Mouse (Mus musculus): ENCODE data around the gene Erc1. TPM values are rescaled to one million over a fixed set of nuclear protein-coding genes. Genes with fewer than 3 reads are reported as not detected.
A peak's percentile ranks its signal among the peaks of the same experiment; 100 is the strongest.

Gene Erc1
- 2.4 and 5.1 TPM in 2 replicates for polyA plus RNA-seq (2012; rRNA removed)

DNA sequence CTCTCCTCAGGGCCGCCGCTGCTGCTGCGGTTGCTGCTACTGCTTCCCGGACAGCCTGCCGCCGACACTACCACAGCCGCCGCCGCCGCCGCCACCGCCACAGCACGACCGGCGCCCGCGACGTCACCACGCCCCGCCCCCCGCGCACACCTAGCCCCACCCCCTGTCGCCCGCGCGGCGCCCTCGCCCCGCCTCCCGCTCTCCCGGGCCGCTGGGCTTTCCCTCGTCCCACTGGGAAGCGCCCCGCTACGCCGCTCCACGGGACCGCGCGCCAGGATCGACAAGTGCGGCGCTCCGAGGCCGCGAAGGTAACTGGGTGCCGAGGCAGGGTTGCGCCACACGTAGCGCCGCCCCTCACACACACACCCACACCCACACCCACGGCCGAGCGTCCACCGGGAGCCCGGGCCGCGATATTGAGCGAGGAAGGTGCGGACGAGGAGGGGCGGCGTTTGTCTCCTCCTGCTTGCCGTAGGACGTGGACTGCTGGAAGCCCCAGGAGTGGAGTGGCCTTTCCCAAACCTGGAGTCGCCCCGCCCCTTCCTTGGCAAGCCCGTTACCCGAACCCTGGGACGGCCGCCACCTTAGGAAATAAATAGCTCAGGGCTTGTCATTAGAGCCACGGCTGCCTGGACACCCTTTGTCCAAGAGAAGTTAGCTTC lies at the start of gene Erc1:
TSS of gene Erc1 (minus strand) at position 134 of the 662 bp plus-strand sequence.
- no peak; the same call in 1 of the 2 replicates for TF ChIP-seq POLR2A (IDR thresholded peaks at IDR 0.05; ENCODE audit: low read depth, low read length)
- no peak for TF ChIP-seq CTCF (IDR thresholded peaks at IDR 0.05; ENCODE audit: extremely low read depth, insufficient read length, insufficient replicate concordance, low read depth, low read length)
- under 1% methylated on average over 66 of the region's 73 CpGs for WGBS

GRCm38 (mm10) chr6:119892711-119893110 lies 44.7 kb upstream of the Erc1 start:
- H3K36me3 ChIP-seq (ENCODE audit: control insufficient read depth, insufficient read depth, low read length): no peaks in the 10 kb centered on the region
- peaks cover 2% of the 10 kb centered on the region; the same call in 1 of the 2 replicates for H3K4me1 ChIP-seq (ENCODE audit: control insufficient read depth, insufficient read depth, insufficient read length, low read length)
- TF ChIP-seq POLR2A (IDR thresholded peaks at IDR 0.05; ENCODE audit: low read depth, low read length) (no peak), CTCF (IDR thresholded peaks at IDR 0.05; ENCODE audit: extremely low read depth, insufficient read length, insufficient replicate concordance, low read depth, low read length) (no peak)
- no peak overlapping the region for H3K27ac ChIP-seq (ENCODE audit: insufficient read depth, low read depth, low read length)
- WGBS: 89% methylated on average over 7 of the region's 7 CpGs
- no peaks in the 10 kb centered on the region for H3K27me3 ChIP-seq (ENCODE audit: control insufficient read depth, insufficient read depth, low read length)
- no peak overlapping the region for H3K4me3 ChIP-seq (ENCODE audit: low read depth, low read length)

More for the DNA sequence above, at the start of gene Erc1:
- peak within 1 kb of the TSS; percentile 85 for H3K4me3 ChIP-seq (ENCODE audit: low read depth, low read length)
- H3K27ac ChIP-seq (ENCODE audit: insufficient read depth, low read depth, low read length): peak within 1 kb of the TSS; percentile 76
- no peaks in the 10 kb centered on the region for H3K36me3 ChIP-seq (ENCODE audit: control insufficient read depth, insufficient read depth, low read length)
- no peaks in the 10 kb centered on the region for H3K27me3 ChIP-seq (ENCODE audit: control insufficient read depth, insufficient read depth, low read length)
- peaks cover 6% of the 10 kb centered on the region; the same call in 1 of the 2 replicates for H3K4me1 ChIP-seq (ENCODE audit: control insufficient read depth, insufficient read depth, insufficient read length, low read length)

DNA sequence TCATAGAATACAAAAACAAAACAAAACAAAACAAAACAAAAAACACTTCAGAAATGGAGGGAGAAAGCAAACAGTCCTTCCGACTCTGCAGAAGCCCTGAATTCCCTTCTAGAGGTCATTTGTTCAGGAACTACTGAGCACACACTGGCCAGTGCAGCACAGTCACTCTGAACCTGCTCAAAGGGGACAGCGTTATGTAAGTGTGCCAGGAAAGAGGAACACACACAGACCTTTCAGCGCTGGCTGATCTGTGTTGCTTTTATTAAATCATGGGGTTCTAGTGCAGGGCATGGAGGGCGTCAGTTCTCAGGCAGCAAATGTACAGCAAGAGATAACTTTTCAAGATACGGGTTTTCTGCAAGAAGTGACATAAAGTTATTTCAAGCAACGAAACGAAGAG lies 35.2 kb upstream of the Erc1 start:
- Histone ChIP-seq H3K27ac (ENCODE audit: insufficient read depth, low read depth, low read length) (no peak overlapping the region), H3K36me3 (ENCODE audit: control insufficient read depth, insufficient read depth, low read length) (no peaks in the 10 kb centered on the region), H3K27me3 (ENCODE audit: control insufficient read depth, insufficient read depth, low read length) (no peaks in the 10 kb centered on the region), H3K4me1 (ENCODE audit: control insufficient read depth, insufficient read depth, insufficient read length, low read length) (no peaks in the 10 kb centered on the region), H3K4me3 (ENCODE audit: low read depth, low read length) (no peak overlapping the region)
- TF ChIP-seq POLR2A (IDR thresholded peaks at IDR 0.05; ENCODE audit: low read depth, low read length) (no peak), CTCF (IDR thresholded peaks at IDR 0.05; ENCODE audit: extremely low read depth, insufficient read length, insufficient replicate concordance, low read depth, low read length) (no peak)
- 39% methylated on average over 7 of the region's 7 CpGs for WGBS

DNA sequence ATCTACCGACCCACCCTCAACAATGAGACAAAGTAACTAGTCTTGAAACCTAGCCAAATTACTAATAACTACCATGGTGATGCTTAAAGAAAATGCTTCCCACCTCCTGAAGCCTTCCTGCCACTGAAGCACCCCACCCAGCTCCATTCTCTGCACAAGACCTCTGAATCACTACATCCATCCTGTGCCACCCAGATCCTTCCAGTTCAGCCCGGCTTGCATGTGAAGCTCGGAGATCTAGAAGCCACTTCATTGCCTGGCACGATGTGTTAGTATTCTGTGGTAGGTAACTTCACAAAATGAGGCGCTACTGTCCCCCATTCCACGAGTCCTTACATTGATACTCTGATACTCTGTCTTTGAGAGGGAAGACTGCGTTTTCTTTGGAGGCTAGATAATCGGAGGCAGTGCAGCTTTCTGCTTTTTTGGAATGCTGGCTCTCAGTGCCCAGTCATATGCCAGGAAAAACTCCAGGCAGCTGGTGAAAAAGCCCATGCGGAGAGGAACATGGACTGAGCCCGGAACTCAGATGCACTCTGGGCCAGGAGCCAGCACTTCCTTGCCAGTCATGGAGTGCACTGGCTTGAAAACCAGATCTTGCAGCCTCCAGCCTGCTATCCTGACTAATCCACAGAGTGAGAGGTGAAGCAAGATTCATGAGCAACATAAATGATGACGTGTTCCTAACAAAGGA lies 16.5 kb upstream of the Erc1 start:
- Histone ChIP-seq H3K4me1 (ENCODE audit: control insufficient read depth, insufficient read depth, insufficient read length, low read length) (no peaks in the 10 kb centered on the region), H3K36me3 (ENCODE audit: control insufficient read depth, insufficient read depth, low read length) (no peaks in the 10 kb centered on the region), H3K4me3 (ENCODE audit: low read depth, low read length) (no peak overlapping the region), H3K27me3 (ENCODE audit: control insufficient read depth, insufficient read depth, low read length) (no peaks in the 10 kb centered on the region), H3K27ac (ENCODE audit: insufficient read depth, low read depth, low read length) (no peak overlapping the region)
- TF ChIP-seq CTCF (IDR thresholded peaks at IDR 0.05; ENCODE audit: extremely low read depth, insufficient read length, insufficient replicate concordance, low read depth, low read length) (no peak), POLR2A (IDR thresholded peaks at IDR 0.05; ENCODE audit: low read depth, low read length) (no peak)
- WGBS: 76% methylated on average over 11 of the region's 11 CpGs

- no peak for TF ChIP-seq POLR2A (IDR thresholded peaks at IDR 0.05; ENCODE audit: low read depth, low read length)
- no peak for TF ChIP-seq CTCF (IDR thresholded peaks at IDR 0.05; ENCODE audit: extremely low read depth, insufficient read length, insufficient replicate concordance, low read depth, low read length)
- WGBS: 85% methylated on average over 8 of the region's 8 CpGs
Measured at GRCm38 (mm10) chr6:119861519-119861918, 13.6 kb upstream of the Erc1 start.

DNA sequence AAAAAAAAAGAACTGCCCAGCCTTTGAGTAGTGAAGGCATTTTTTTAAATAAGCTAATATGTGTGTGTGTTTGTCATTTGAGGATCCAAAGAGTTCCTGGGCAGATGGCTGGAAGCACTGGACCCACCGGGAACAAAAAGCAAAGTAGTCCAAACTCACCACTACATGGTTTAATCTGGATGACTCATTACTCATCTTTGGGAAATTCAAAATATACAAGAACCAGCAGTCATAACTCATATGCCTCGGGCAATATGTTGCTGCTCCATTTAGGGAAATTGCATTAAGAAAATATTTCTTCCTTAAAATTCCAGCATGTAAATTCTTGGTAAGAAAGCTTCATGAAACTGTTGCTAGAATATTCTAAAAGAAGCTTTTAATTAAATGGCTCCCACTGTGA lies 12.3 kb upstream of the Erc1 start:
- H3K36me3 ChIP-seq (ENCODE audit: control insufficient read depth, insufficient read depth, low read length): no peaks in the 10 kb centered on the region
- no peak for TF ChIP-seq CTCF (IDR thresholded peaks at IDR 0.05; ENCODE audit: extremely low read depth, insufficient read length, insufficient replicate concordance, low read depth, low read length)
- TF ChIP-seq POLR2A (IDR thresholded peaks at IDR 0.05; ENCODE audit: low read depth, low read length): no peak

More at GRCm38 (mm10) chr6:119861519-119861918, 13.6 kb upstream of the Erc1 start:
- H3K27ac ChIP-seq (ENCODE audit: insufficient read depth, low read depth, low read length): no peak overlapping the region
- no peaks in the 10 kb centered on the region for H3K4me1 ChIP-seq (ENCODE audit: control insufficient read depth, insufficient read depth, insufficient read length, low read length)
- no peaks in the 10 kb centered on the region for H3K36me3 ChIP-seq (ENCODE audit: control insufficient read depth, insufficient read depth, low read length)
- no peaks in the 10 kb centered on the region for H3K27me3 ChIP-seq (ENCODE audit: control insufficient read depth, insufficient read depth, low read length)
- H3K4me3 ChIP-seq (ENCODE audit: low read depth, low read length): no peak overlapping the region

DNA sequence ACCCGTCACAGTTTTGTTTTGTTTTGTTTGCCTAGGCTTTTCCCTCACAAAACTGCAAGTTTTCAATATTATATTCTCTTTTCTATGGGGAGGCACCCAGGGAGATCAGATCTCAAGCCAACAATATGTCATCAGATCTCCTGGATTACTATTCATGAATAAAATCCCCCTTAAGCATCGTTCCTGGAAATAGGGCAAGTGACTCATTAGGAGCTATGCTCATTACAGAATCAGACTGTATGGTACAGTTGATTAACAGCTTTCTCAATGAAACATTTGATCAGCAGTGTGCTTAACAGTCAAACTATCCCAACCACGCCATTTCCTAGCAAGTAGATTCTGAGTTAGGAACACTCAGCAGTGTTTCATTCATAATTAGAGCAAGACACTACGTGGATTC lies 7.5 kb upstream of the Erc1 start:
- no peak overlapping the region for H3K27ac ChIP-seq (ENCODE audit: insufficient read depth, low read depth, low read length)
- TF ChIP-seq CTCF (IDR thresholded peaks at IDR 0.05; ENCODE audit: extremely low read depth, insufficient read length, insufficient replicate concordance, low read depth, low read length) (no peak), POLR2A (IDR thresholded peaks at IDR 0.05; ENCODE audit: low read depth, low read length) (no peak)

More for the DNA sequence above, 12.3 kb upstream of the Erc1 start:
- WGBS: 92% methylated on average over 2 of the region's 2 CpGs
- Histone ChIP-seq H3K27ac (ENCODE audit: insufficient read depth, low read depth, low read length) (no peak overlapping the region), H3K4me1 (ENCODE audit: control insufficient read depth, insufficient read depth, insufficient read length, low read length) (no peaks in the 10 kb centered on the region), H3K27me3 (ENCODE audit: control insufficient read depth, insufficient read depth, low read length) (no peaks in the 10 kb centered on the region), H3K4me3 (ENCODE audit: low read depth, low read length) (no peak overlapping the region)

More for the DNA sequence above, 7.5 kb upstream of the Erc1 start:
- H3K36me3 ChIP-seq (ENCODE audit: control insufficient read depth, insufficient read depth, low read length): no peaks in the 10 kb centered on the region
- WGBS: 91% methylated on average over 4 of the region's 4 CpGs
- H3K4me1 ChIP-seq (ENCODE audit: control insufficient read depth, insufficient read depth, insufficient read length, low read length): no peaks in the 10 kb centered on the region
- no peak overlapping the region for H3K4me3 ChIP-seq (ENCODE audit: low read depth, low read length)
- H3K27me3 ChIP-seq (ENCODE audit: control insufficient read depth, insufficient read depth, low read length): no peaks in the 10 kb centered on the region

All from small intestine, adult 2 months (tissue).